Mouse (Mus musculus) kidney, postnatal 10 days (tissue): ENCODE data around the gene Hoxb7.

Experiments
- DNase-seq: peaks from one replicate; pipeline ENCODE4 v3.0.0; 2021; ENCODE audit warnings: mixed read lengths

Gene Hoxb7

DNA sequence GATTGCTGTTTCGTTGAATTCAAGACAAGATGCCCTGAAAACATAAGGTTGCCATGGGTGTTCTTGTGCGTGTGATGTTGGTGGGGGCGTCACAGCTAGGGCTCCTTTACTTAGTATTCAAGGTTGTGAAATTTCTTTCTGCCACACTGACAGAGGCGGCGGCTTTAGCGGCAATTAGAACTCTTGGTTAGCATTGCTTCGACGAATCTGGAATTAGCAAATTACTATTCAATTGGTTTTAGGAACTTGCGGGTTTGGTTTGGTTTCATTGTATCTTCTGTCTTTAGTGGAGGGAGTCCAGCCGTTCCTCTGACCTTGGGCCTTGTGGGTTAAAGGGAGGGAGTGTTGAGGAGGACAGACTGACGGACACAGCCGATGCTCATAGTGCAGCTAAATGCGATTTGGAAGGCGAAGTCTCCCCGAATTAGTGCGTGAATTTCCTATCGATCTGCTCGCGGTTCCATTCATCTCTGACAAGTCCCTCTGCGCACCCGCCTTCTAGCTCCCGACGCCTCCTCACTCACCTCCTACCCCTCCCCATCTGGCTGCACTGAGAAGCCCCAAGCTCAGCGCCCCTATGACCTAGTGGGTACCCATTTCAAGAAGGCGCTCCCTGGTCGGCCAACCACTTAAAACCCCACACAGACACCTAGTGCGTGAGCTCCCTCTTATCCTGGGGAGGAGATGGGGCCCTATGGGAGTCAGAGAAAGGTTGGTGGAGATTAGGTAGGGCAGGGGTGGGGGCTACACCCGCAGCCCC lies 31.4 kb downstream of the Hoxb7 start, which contains the start of gene Hoxb4:
Gene Hoxb4 (plus strand): TSS at position 660 of the 760 bp plus-strand sequence.
- no peak for DNase-seq

DNA sequence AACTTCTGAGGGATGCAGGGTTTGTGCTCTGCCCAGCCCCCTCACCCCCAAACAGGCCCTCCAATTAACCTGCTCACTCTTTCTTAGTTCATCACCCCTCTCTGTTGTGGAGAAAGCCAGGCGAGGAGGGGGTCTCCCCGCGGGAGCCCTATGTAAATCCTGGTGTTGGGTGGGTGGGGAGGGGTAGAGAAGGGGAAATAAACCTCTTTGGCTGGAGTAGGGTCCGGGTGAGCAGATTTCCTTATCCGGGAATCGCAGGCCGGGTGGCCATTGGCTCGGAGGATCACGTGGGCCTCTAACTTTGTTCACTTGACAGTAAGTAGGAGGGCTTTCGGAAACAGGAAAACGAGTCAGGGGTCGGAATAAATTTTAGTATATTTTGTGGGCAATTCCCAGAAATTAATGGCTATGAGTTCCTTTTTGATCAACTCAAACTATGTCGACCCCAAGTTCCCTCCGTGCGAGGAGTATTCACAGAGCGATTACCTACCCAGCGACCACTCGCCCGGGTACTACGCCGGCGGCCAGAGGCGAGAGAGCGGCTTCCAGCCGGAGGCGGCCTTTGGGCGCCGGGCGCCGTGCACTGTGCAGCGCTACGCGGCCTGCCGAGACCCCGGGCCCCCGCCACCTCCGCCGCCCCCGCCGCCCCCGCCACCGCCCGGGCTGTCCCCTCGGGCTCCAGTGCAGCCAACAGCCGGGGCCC lies 32.1 kb downstream of the Hoxb7 start:
- DNase-seq = peak; percentile 91

DNA sequence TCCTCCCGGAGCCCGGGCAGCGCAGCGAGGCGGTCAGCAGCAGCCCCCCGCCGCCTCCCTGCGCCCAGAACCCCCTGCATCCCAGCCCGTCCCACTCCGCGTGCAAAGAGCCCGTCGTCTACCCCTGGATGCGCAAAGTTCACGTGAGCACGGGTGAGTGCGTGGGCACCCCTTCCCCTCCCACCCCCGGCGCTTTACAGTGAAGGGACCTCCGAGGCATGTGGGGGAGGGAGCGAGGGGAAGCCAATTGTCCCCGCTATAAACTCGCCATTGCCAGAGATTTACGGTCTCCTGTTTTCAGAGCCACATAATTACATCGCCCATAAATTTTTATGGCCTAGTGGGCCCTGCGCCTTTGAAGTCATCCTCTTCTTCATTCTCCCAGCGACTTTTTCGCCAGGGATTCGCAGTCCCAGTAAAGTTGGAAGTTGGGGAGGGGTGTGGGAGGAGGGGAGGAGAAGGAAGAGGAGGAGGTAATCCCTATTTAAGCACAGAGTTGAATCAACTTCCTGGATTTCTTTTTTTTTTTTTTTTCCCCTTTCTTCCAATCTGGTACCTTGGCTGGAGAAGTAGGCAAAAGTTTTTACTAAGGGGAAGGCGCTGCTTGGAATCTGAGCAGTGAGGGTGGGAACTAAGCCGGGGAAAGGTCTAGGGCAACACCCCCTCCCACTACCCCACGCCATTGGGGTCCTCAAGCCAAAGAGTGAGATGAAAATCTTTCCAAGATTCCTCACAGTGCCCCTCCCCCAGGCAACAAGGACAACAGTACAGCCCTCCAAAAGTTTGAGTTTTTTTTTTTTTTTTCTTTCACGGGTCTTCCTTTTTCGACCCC lies 32.9 kb downstream of the Hoxb7 start:
- DNase-seq = peak; percentile 80

DNA sequence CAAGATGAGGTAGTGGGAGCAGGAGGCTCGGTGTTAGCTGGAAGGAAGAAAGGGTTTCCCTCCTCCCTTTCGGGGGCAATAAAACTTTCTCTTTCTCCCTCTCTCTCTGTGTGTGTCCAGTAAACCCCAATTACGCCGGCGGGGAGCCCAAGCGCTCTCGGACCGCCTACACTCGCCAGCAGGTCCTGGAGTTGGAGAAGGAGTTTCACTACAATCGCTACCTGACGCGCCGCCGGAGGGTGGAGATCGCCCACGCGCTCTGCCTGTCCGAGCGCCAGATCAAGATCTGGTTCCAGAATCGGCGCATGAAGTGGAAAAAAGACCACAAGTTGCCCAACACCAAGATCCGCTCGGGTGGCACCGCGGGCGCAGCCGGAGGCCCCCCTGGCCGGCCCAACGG lies 33.5 kb downstream of the Hoxb7 start:
- peak; percentile 80 for DNase-seq

DNA sequence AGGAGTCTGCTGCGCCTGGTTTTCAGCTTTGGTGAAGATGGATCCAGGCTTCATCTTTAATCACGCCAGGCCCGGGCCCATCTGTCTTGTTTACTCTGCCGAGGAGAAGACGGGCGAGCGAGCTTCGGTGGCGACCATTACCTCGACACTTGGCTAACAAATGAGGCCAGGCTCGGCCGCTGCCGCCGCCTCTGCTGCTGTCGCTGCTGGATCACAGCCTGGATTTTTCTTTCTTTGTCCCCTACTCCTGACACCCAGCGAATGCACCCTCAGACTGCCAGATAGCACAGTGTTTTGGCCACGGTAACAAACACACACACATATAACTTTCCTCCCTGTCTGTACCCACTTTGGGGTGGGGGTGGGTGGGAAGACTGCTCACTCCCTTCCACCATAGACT lies 34.3 kb downstream of the Hoxb7 start:
- DNase-seq = no peak

DNA sequence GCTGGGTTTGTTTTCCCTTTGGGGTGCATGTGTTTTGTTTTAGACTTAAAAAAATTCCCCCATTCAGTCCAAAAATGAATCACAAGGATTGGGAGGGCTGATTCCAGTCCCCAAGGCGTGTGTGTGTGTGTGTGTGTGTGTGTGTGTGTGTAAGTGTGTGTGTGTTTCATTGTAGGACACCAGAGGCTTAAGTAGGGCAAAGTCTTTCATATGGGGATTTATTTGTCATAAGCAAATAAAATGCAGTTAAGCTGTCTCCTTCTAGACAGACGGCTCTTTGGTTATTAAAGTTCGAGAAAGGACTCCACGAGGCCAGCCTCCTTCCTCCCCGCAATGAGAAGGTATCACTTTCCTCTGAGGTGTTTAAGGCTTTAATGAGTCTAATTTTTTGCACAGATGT lies 35.4 kb downstream of the Hoxb7 start:
- no peak for DNase-seq

DNA sequence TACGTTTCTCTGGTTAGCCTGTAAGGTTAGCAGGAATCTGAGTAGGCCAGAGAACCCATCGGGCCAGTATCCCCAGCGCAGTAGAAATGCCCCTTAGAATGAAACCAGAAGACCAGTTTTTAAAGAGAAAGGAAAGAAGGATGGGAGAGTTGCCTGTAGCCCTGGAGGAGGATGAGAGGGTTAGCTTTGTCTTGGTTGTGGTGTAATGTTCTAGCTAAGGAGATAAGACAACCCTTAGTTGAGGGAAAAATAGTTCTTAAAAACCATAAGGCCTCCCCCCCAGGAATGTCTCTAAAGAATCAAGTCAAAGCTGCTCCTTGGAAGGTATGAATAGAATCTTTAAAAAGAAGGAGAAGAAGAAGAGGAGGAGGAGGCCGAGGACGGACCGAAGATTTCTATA lies 36.3 kb downstream of the Hoxb7 start:
- no peak for DNase-seq

DNA sequence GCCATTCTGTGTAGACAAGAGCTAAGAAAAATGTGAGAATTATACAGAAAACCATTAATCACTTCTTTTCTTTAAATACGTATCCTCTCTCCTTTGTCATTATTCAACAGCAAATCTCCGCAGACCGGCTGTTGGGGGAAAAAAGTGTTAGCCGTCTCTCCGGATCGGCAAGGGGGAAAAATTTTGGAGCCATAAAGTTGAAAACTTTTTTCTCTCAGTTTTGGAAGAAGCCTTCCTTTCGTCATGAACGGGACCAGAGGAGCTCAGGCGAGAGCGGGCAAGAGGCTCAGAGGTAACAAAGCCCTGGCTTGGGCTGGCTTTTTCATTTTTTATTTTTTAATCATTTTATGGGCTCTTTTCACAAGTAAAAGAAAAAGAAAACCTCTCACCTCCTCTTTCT lies 36.7 kb downstream of the Hoxb7 start, which contains the start of gene Hoxb3:
Gene Hoxb3 (plus strand): TSS at position 173 of the 400 bp plus-strand sequence.
- no peak for DNase-seq

DNA sequence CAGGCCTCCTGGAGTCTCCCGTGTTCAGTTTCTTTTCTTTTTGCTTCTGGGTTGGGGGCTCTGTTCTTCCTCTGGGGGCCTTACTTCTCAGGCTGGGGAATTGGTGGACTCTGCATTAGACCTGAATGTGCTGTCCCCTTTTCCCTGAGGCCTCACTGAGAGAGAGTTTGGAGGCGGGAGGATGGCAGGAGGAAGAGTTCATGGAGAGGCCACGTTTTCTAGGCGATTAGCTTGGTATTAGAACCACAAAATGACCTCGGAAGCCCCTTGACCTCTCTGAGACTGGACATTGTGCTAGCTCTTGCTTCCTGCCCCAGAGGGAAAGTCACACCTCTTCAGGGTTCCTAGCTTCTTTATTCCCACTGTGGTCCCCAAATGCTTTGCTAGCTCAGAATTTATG lies 37.7 kb downstream of the Hoxb7 start:
- no peak for DNase-seq

DNA sequence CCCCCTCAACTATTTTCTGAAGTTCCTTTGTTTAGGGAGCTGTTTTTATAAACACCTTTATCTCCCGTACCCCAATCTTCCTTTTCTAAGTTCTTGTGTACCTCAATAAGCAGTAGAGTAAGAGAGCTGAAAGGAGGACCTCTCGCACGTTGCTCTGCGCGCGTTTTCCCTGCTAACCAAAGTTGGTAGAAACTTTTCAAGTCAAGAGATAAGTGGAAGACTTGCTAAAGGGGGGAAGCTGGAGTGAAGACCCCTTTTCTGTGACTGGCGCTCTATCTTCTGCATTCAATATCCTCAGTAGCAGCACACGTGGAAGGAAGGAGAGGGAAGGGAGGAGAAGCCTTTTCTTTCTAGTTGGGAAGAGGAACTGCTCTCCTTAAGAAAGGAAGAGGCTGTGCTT lies 38.5 kb downstream of the Hoxb7 start:
- no peak for DNase-seq

DNA sequence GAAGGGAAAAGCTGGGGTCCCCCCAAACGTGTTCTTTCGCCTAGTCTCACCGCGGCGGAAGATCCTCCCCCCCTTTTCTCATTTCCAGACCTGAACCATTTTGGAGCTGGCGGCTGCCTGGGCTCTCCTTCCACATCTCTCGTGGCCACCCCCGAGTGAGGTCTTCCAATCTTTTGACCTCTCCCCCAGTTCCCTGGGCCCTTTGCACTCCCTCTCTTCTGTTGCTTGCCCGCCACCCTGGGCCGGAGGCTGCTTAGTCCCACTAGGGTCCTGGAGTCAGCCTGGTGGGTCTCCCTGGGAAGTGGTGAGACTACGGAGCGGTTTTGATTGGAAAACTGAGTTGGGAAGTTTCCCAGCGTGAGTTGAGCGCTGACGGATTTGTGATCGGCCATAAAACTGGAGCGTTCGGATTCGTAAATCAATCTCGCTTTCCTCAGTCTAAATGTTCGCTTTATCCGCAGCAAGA lies 39.4 kb downstream of the Hoxb7 start:
- peak; percentile 61 for DNase-seq

DNA sequence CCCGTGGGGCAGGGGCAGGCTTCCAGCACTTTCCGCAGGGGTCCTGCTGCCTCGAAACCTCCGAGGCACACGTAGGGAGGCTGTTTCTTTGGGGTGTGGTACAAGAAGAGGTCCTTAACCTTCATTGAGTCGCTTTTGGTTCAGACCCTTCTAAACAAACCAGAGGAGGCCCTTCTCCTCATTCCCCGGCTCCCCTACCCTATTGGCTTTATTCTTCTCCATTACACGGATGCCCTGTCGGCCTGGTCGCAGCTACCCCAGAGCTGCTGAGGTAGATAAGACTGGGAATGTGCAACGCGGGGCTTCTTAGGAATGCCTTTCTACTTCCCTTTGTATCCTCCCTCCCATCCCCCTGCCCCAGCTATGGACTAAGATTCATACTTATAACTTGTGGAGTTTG lies 40.3 kb downstream of the Hoxb7 start:
- DNase-seq = no peak

DNA sequence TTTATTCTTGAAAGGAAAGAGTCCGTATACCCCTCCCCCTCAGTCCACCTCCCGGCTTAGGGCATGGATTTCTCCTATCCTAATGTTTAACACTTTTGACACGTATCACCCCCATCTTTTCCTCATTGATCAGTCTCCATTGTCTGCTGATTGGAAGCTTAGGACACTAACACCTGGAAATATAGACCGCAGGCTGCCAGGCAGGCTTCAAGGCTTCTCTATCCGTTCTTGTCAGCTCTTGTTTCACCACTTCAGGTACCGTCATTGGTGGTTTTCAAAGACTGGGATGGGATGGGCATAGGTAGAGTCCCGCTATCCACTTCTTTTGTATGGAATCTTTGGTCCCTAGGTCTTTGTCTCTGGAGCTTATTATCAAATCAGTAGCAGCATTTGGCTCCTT lies 40.7 kb downstream of the Hoxb7 start:
- no peak for DNase-seq

DNA sequence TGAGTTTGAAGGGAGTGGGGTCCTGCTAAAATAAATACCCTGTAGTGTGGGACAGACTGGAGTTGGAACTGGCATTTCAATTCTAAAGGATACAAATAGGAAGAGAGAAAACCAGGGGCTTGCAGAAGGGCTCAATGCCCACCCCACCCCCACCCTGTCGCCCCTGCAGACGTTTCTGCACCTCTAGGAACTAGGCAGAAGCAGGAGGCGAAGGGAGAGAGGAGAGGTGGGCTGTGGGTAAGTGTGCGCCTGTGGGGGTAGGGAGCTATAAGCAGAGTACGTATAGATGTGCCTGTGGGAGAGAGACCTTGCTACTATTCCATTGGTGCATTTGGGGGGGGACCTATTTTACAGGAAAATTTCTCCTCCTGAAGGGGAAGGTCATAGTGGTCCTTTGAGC lies 41.3 kb downstream of the Hoxb7 start:
- no peak for DNase-seq

DNA sequence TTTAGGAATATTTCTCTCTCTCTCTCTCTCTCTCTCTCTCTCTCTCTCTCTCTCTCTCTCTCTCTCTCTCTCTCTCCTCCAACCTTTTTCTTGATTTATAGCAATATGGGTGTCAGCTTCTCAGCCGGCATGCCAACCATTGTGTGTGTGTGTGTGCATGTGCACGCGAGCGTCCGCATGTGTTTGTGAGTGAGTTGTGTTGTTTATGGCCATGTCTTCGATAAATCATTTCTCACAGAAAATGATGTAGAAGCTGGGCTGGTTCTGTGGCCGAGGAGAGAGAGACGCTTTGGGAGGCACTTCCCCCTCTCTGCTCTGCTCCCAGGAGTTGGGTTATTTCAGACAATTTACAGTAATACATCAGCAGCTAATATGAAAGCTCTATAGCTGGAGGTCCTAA lies 42.2 kb downstream of the Hoxb7 start:
- no peak for DNase-seq

DNA sequence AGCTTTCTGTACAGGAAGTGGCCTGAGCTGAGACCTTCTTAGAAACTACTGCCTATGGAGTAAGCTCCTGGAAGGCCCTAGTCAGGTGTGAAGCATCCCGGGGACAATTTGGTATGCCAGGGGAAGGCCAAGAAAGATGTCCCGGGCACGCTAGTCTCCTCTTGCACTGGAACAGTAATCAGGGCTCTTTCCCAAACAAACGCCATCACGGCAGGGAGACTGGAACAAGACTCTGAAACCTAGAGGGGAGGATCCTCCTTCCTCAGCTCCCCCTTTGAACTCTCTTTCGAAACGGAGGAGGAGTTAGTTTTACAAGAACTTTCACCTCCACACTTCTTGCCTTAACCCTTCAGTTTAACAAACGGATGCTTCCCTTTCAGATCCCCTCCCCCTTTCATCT lies 45.7 kb downstream of the Hoxb7 start:
- DNase-seq = no peak

DNA sequence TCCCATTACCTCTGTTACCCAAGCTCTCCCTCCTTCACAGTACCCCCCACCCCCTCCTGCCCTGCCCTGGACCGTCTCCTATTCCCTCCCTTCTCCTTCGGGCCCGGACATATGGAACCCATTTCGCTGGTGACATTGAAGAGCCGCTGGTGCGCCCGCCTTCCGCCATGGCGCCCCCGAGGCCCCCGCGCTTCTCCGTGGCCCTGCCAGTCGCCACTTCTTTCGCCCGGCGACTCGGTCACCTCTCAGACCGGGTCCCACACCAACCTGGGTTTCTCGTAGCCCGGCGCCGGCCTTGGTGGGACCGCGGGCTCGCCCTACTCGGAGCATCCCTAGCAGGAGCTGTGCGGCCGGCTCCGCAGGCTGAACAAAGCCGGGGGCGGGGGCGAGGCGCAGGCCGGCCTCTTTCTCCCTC lies 46.2 kb downstream of the Hoxb7 start:
- no peak for DNase-seq

DNA sequence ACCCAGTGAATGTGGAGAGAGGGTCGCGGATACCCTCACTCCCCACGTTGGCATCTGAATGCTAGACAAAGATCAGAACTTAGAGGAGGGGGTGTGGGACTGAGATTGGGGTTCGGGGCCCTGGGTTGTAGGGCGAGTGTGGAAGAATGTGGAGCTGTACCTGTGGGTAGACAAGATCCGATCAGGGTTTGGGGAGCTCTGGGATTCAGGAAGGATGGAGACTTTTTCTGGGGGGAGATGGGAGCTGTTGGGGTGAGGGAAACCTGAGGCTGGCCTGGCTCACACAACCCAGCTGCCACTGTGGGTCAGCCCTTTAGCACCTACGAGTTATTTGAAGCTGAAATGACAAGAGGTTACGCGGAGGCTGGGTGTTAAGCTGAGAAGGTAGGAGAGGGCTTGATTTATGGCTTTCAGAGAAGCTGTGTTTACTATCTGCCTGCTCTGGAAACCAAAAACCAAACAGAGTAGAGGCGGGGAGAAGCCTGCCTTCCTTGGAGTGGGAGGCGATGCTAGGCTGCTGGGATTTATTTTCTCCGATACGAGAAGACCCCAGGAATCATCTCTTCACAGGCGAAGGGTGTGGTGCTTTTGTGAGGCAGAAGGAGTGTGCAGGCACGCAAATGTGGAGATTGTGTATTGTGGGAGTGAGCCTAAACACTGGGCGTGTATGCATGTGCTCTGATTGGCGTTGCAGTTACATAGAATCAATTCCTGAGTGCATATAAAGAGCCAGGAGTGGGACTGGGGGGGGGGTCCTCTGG lies 47.0 kb downstream of the Hoxb7 start:
- DNase-seq = no peak

DNA sequence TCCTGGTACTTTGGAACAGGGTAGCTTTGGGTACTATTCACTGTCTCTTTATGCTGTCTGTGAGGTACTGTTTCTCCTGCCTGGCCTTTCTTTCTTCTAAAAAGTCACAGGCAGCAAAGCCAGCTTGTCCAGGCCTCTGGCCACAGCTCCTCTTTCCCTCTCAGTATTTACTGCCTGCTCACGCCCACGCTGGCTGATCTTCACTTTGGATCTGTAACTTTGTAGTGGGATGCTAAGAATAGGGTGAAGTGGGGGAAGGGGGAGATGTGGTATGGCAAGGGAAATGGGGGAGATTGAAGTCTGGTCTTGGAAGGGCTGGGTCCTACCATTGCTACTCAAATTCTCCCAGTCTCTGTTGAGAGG lies 47.6 kb downstream of the Hoxb7 start:
- DNase-seq = no peak

DNA sequence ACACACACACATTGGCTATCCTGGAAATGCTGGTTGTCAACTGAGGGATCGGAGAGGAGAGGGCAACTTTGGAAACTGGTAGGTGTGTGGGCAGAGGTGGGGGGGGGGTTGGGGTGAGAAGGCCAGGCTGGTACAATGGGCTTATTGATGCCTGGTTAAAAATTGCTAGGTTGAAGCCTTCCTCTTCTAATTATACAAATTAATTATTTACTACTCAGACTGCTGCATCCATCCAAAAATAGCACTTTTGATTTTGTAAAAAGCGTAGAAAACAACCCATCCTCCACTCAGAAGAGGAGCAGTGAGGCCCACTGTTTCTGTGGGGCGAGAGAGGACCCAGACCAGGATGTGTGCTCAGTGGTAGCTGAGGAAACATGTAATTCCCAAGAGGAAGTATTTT lies 48.6 kb downstream of the Hoxb7 start:
- no peak for DNase-seq

DNA sequence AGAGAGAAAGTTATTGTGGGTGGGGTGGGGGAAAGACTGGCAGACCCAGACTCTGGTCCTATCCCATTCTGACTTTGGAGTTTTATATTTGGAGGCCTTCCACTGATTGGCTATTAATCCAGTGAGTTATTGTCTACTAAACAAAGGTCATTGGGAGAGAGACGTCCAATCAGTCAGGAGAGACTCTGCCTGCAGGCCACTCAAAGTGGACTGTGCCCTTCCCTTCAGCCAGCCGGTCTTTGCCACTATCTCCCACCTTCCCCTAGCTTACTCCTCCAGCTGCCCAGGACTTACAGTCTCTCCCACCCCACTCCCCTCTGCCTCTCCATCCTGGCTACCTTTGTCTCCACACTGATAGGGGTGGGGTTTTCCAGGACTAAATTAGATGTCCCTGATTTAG lies 50.2 kb downstream of the Hoxb7 start:
- no peak for DNase-seq

DNA sequence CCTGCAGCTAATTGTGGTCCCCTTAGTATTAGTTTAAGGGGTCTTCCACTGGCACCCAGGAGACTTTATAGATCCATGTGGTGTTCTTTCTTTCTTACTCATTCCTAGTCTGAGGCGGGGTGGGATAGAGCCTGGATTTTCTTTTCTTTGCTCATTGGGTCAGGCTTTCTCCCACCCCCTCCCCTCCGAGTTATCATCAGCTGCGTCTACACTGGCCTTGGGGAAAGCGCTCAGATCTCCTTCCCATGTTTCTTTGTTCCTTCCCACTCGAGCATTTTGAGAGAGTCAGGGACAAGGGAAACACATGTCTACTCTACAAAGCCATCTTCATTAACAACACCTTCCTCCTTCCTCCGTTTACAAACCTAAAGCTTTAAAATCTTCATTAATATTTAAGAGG lies 50.6 kb downstream of the Hoxb7 start:
- no peak for DNase-seq
